In the genomic region with DNA sequence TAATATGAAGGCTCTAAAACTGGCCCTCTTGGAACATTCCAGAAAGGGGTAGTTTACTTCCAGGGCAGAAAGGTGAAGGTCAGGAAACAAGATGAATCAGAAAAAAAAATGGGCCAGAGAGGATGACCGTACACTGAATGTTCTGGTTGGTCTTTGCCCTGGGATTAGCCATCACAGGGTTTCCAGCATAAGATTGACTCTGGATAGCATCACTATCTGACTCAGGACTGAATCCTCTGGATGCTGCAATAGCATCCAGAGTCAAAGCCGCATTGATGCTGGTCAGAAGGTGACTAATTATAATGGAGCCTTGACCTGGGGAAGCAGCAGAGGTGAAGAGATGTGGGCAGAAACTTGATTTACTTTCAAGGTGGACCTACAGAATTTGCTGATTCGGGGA, we compare ENCODE assay signal across 15 mouse cellular contexts.
"Had no signal": no experiment of that assay in that cellular context is flagged by ENCODE, and none has a peak within 500 bp of the region (broad histone marks: within the 10 kb centered on the region; RNA-seq: fewer than 3 reads in every experiment).

No protein-coding gene starts in this region.

- H3K36me3 ChIP-seq: limb, embryonic 12.5 days; limb, embryonic 15.5 days; lung, embryonic 15.5 days had no signal

- H3K27me3 ChIP-seq: limb, embryonic 12.5 days; limb, embryonic 15.5 days; lung, embryonic 15.5 days had no signal

- H3K9me3 ChIP-seq: limb, embryonic 12.5 days; limb, embryonic 15.5 days; lung, embryonic 15.5 days had no signal

- DNase-seq: kidney, adult 9 months; kidney, postnatal 14 days; kidney, postnatal 4 days; left cerebral cortex, postnatal 4 days; lung, adult 18-20 months; lung, postnatal 10 days; lung, postnatal 36 days; midbrain, embryonic 14.5 days; thymus, postnatal 25 days had no signal

- H3K27ac ChIP-seq: limb, embryonic 12.5 days; limb, embryonic 15.5 days; liver, embryonic 14.5 days; lung, embryonic 15.5 days; stomach, postnatal 0 days had no signal

- H3K4me2 ChIP-seq: limb, embryonic 12.5 days; limb, embryonic 15.5 days; lung, embryonic 15.5 days; midbrain, embryonic 11.5 days had no signal

- H3K4me3 ChIP-seq: limb, embryonic 12.5 days; limb, embryonic 15.5 days; lung, embryonic 15.5 days had no signal

- H3K9ac ChIP-seq: limb, embryonic 12.5 days; limb, embryonic 15.5 days; liver, embryonic 14.5 days; lung, embryonic 15.5 days had no signal
